Mouse (Mus musculus) stomach, postnatal 0 days (tissue): ENCODE measurements at regions not wholly inside any gene's neighbourhood (a gene's known extent, or its start where the extent isn't known, plus 50 kb on each side); places are given as distances from the start of the nearest gene placed in this dataset.

Experiments used
- CTCF ChIP-seq: IDR thresholded peaks from 2 replicates; pipeline ENCODE4 v1.5.1; 2016; ENCODE audit warnings: antibody characterized with exemption, low read depth, mild to moderate bottlenecking, moderate library complexity
- EP300 ChIP-seq: optimal IDR thresholded peaks from 2 replicates; pipeline ENCODE3; 2016; ENCODE audit warnings: antibody characterized with exemption

- TF ChIP-seq CTCF (no peak), EP300 (no peak)
Observed at GRCm38 (mm10) chr6:17157270-17157669, 92.3 kb downstream of the Tes start.
